Mouse (Mus musculus) midbrain, embryonic 11.5 days (tissue): Measurements from ENCODE around the gene Ghrh. TPM values are rescaled to one million over a fixed set of nuclear protein-coding genes. Genes with fewer than 3 reads are reported as not detected.

ENCODE experiments used
- ATAC-seq: fragments of 200-750 bp; cut with Nextera tagmentation; 2 replicates; pipeline ENCODE4 v1.8.0; 2017; ENCODE audit warnings: moderate TSS enrichment, moderate library complexity; ENCODE audit not compliant: low FRiP score
- DNase-seq: peaks from one replicate; pipeline ENCODE4 v3.0.0; 2015; ENCODE audit warnings: low spot score; ENCODE audit errors: missing footprints
- H3K27ac ChIP-seq: fragments of 300-500 bp; sonication (generic); 2 replicates; pipeline ENCODE4 v1.5.1; 2014; ENCODE audit warnings: low read depth, low read length
- H3K27me3 ChIP-seq: fragments of 300-500 bp; sonication (generic); 2 replicates; pipeline ENCODE4 v1.6.1; 2014; ENCODE audit warnings: mild to moderate bottlenecking, low read length, moderate library complexity, mixed read lengths; ENCODE audit not compliant: control insufficient read depth, insufficient read depth
- H3K36me3 ChIP-seq: fragments of 300-500 bp; sonication (generic); 2 replicates; pipeline ENCODE4 v1.6.1; 2014; ENCODE audit warnings: mild to moderate bottlenecking, low read length, moderate library complexity, mixed read lengths; ENCODE audit not compliant: control insufficient read depth, insufficient read depth
- H3K4me1 ChIP-seq: fragments of 300-500 bp; sonication (generic); 2 replicates; pipeline ENCODE4 v1.6.1; 2014; ENCODE audit warnings: low read length; ENCODE audit not compliant: control insufficient read depth, insufficient read depth
- H3K4me2 ChIP-seq: fragments of 300-500 bp; sonication (generic); 2 replicates; pipeline ENCODE4 v1.6.1; 2014; ENCODE audit warnings: mild to moderate bottlenecking, moderate library complexity
- H3K4me3 ChIP-seq: fragments of 300-500 bp; sonication (generic); 2 replicates; pipeline ENCODE4 v1.5.1; 2014; ENCODE audit warnings: low read depth, low read length
- H3K9ac ChIP-seq: fragments of 300-500 bp; sonication (generic); 2 replicates; pipeline ENCODE4 v1.6.1; 2014; ENCODE audit warnings: low read length
- H3K9me3 ChIP-seq: fragments of 300-500 bp; sonication (generic); 2 replicates; pipeline ENCODE4 v1.6.1; 2016; ENCODE audit warnings: low read length; ENCODE audit not compliant: control insufficient read depth
- WGBS: fragments of 180-500 bp; shearing (Covaris S2); extraction: QIAGEN DNeasy Blood & Tissue Kit; methylation state at CpG from one replicate; pipeline ENCODE4 v1.1.7; 2014; 5-methylcytosine and 5-hydroxymethylcytosine counted together
- polyA plus RNA-seq: library from polyadenylated mRNA; unstranded; fragments of >200 nt; fragmentation: Nextera tagmentation; extraction: Ambion mirVana; gene quantifications from 2 replicates; pipeline ENCODE4 v1.2.1, GENCODE M21; 2014

Gene Ghrh
- polyA plus RNA-seq, 1 experiment from 2014 or later = 1.6 TPM

GRCm38 (mm10) chr2:157306091-157307032 lies 40.9 kb downstream of the Ghrh start:
- Histone ChIP-seq H3K4me3 (no peak overlapping the region), H3K27ac (no peak overlapping the region), H3K4me2 (no peak overlapping the region), H3K9me3 (no peaks in the 10 kb centered on the region), H3K9ac (no peak overlapping the region), H3K36me3 (peaks cover 18% of the 10 kb centered on the region), H3K4me1 (no peaks in the 10 kb centered on the region), H3K27me3 (no peaks in the 10 kb centered on the region)
- ATAC-seq (no peak), DNase-seq (no peak)
- 89% methylated on average over 7 of the region's 7 CpGs for WGBS

- Histone ChIP-seq H3K9ac (no peak overlapping the region), H3K36me3 (peaks cover 25% of the 10 kb centered on the region), H3K27me3 (no peaks in the 10 kb centered on the region), H3K4me3 (no peak overlapping the region), H3K4me1 (no peaks in the 10 kb centered on the region), H3K27ac (no peak overlapping the region), H3K9me3 (no peaks in the 10 kb centered on the region), H3K4me2 (no peak overlapping the region)
- no peak for ATAC-seq
- DNase-seq = no peak
- 63% methylated on average over 9 of the region's 9 CpGs for WGBS
These were observed 44.2 kb downstream of the Ghrh start for GRCm38 (mm10) chr2:157303096-157303495.

GRCm38 (mm10) chr2:157300051-157300450 lies 47.3 kb downstream of the Ghrh start:
- 93% methylated on average over 6 of the region's 6 CpGs for WGBS
- no peak overlapping the region for H3K9ac ChIP-seq
- no peaks in the 10 kb centered on the region for H3K9me3 ChIP-seq
- H3K4me1 ChIP-seq = no peaks in the 10 kb centered on the region
- no peak overlapping the region for H3K4me3 ChIP-seq
- ATAC-seq (no peak), DNase-seq (no peak)
- peaks cover 32% of the 10 kb centered on the region for H3K36me3 ChIP-seq
- no peak overlapping the region for H3K27ac ChIP-seq
- H3K4me2 ChIP-seq = no peak overlapping the region
- no peaks in the 10 kb centered on the region for H3K27me3 ChIP-seq

GRCm38 (mm10) chr2:157296105-157296689 lies 51.1 kb downstream of the Ghrh start:
- Histone ChIP-seq H3K4me2 (no peak overlapping the region), H3K9me3 (no peaks in the 10 kb centered on the region), H3K27me3 (no peaks in the 10 kb centered on the region), H3K4me1 (no peaks in the 10 kb centered on the region), H3K4me3 (no peak overlapping the region), H3K9ac (no peak overlapping the region), H3K27ac (no peak overlapping the region), H3K36me3 (peaks cover 37% of the 10 kb centered on the region; the same call in 1 of the 2 replicates)
- ATAC-seq = no peak
- 87% methylated on average over 7 of the region's 7 CpGs for WGBS
- DNase-seq = no peak

- H3K27me3 ChIP-seq = no peaks in the 10 kb centered on the region
- DNase-seq (peak; percentile 94), ATAC-seq (no peak)
- H3K36me3 ChIP-seq = peaks cover 24% of the 10 kb centered on the region
- no peak overlapping the region for H3K4me3 ChIP-seq
- H3K4me1 ChIP-seq = no peaks in the 10 kb centered on the region
- no peaks in the 10 kb centered on the region for H3K9me3 ChIP-seq
- H3K9ac ChIP-seq = no peak overlapping the region
- no peak overlapping the region for H3K27ac ChIP-seq
- no peak overlapping the region for H3K4me2 ChIP-seq
- 29% methylated on average over 2 of the region's 2 CpGs for WGBS
These were observed 55.2 kb downstream of the Ghrh start for GRCm38 (mm10) chr2:157292093-157292492.

- H3K4me3 ChIP-seq = no peak overlapping the region
- H3K27ac ChIP-seq = no peak overlapping the region
- no peaks in the 10 kb centered on the region for H3K9me3 ChIP-seq
- 90% methylated on average over 5 of the region's 5 CpGs for WGBS
- DNase-seq (no peak), ATAC-seq (no peak)
- H3K27me3 ChIP-seq = no peaks in the 10 kb centered on the region
- no peak overlapping the region for H3K9ac ChIP-seq
- H3K4me2 ChIP-seq = no peak overlapping the region
- H3K36me3 ChIP-seq = peaks cover 14% of the 10 kb centered on the region
- no peaks in the 10 kb centered on the region for H3K4me1 ChIP-seq
These were observed 58.3 kb downstream of the Ghrh start for GRCm38 (mm10) chr2:157288996-157289395.

GRCm38 (mm10) chr2:157287542-157287941 lies 59.8 kb downstream of the Ghrh start:
- H3K9me3 ChIP-seq = no peaks in the 10 kb centered on the region

GRCm38 (mm10) chr2:157283321-157283720 lies 64.0 kb downstream of the Ghrh start:
- no peak overlapping the region for H3K9ac ChIP-seq
- no peaks in the 10 kb centered on the region for H3K27me3 ChIP-seq
- WGBS = 94% methylated on average over 6 of the region's 6 CpGs
- no peak overlapping the region for H3K4me3 ChIP-seq
- no peaks in the 10 kb centered on the region for H3K9me3 ChIP-seq
- no peak for DNase-seq
- no peak overlapping the region for H3K4me2 ChIP-seq
- H3K27ac ChIP-seq = no peak overlapping the region
- no peak for ATAC-seq
- H3K4me1 ChIP-seq = peaks cover 11% of the 10 kb centered on the region
- H3K36me3 ChIP-seq = peaks cover 7% of the 10 kb centered on the region

More at GRCm38 (mm10) chr2:157287542-157287941, 59.8 kb downstream of the Ghrh start:
- Histone ChIP-seq H3K36me3 (peaks cover 18% of the 10 kb centered on the region), H3K27ac (no peak overlapping the region), H3K27me3 (no peaks in the 10 kb centered on the region), H3K4me1 (no peaks in the 10 kb centered on the region), H3K4me3 (no peak overlapping the region), H3K4me2 (no peak overlapping the region), H3K9ac (no peak overlapping the region)
- DNase-seq (peak; percentile 88), ATAC-seq (no peak)
- 39% methylated on average over 3 of the region's 3 CpGs for WGBS
